Mouse (Mus musculus) forebrain, embryonic 12.5 days (tissue): ENCODE data around the gene Gpc3. TPM values are rescaled to one million over a fixed set of nuclear protein-coding genes. Genes with fewer than 3 reads are reported as not detected.

ENCODE experiments used
- ATAC-seq: fragments of 200-750 bp; cut with Nextera tagmentation; 2 replicates; pipeline ENCODE4 v1.8.0; 2017; ENCODE audit warnings: moderate TSS enrichment; ENCODE audit not compliant: low FRiP score
- H3K27ac ChIP-seq: fragments of 300-500 bp; sonication (generic); 2 replicates; pipeline ENCODE4 v1.5.1; 2016; ENCODE audit warnings: mild to moderate bottlenecking
- H3K27me3 ChIP-seq: fragments of 300-500 bp; sonication (generic); 2 replicates; pipeline ENCODE4 v1.6.1; 2016; ENCODE audit warnings: mild to moderate bottlenecking
- H3K36me3 ChIP-seq: fragments of 300-500 bp; sonication (generic); replicated peaks from 2 replicates; pipeline ENCODE4 v1.6.1; 2016; ENCODE audit warnings: mild to moderate bottlenecking
- H3K4me1 ChIP-seq: fragments of 300-500 bp; sonication (generic); 2 replicates; pipeline ENCODE4 v1.6.1; 2016
- H3K4me2 ChIP-seq: fragments of 300-500 bp; sonication (generic); 2 replicates; pipeline ENCODE4 v1.6.1; 2016; ENCODE audit warnings: mild to moderate bottlenecking, moderate library complexity
- H3K4me3 ChIP-seq: fragments of 300-500 bp; sonication (generic); replicated peaks from 2 replicates; pipeline ENCODE4 v1.5.1; 2016; ENCODE audit warnings: mild to moderate bottlenecking
- H3K9ac ChIP-seq: fragments of 300-500 bp; sonication (generic); 2 replicates; pipeline ENCODE4 v1.6.1; 2016; ENCODE audit warnings: mild to moderate bottlenecking
- H3K9me3 ChIP-seq: fragments of 300-500 bp; sonication (generic); 2 replicates; pipeline ENCODE4 v1.6.1; 2016
- WGBS: fragments of 180-500 bp; shearing (Covaris S2); methylation state at CpG from one replicate; pipeline ENCODE4 v1.1.7; 2016; 5-methylcytosine and 5-hydroxymethylcytosine counted together
- polyA plus RNA-seq: library from polyadenylated mRNA; unstranded; fragments of >200 nt; fragmentation: Nextera tagmentation; extraction: Ambion mirVana; gene quantifications from 2 replicates; pipeline ENCODE4 v1.2.1, GENCODE M21; 2016

The Gpc3 gene
- polyA plus RNA-seq, 1 experiment from 2014 or later = 116 TPM

GRCm38 (mm10) chrX:52617813-52618212 is 4.1 kb upstream of the Gpc3 start:
- peaks cover 28% of the 10 kb centered on the region for H3K27me3 ChIP-seq
- WGBS = 74% methylated on average over 3 of the region's 3 CpGs
- no peak overlapping the region for H3K4me2 ChIP-seq
- peaks cover 8% of the 10 kb centered on the region for H3K4me1 ChIP-seq
- H3K9ac ChIP-seq = no peak overlapping the region
- H3K36me3 ChIP-seq = no peaks in the 10 kb centered on the region
- H3K9me3 ChIP-seq = no peaks in the 10 kb centered on the region
- ATAC-seq = no peak
- no peak overlapping the region for H3K4me3 ChIP-seq
- no peak overlapping the region for H3K27ac ChIP-seq

GRCm38 (mm10) chrX:52616152-52616551 is 2.4 kb upstream of the Gpc3 start:
- Histone ChIP-seq H3K9me3 (no peaks in the 10 kb centered on the region), H3K4me3 (no peak overlapping the region), H3K9ac (no peak overlapping the region), H3K4me1 (peaks cover 18% of the 10 kb centered on the region), H3K36me3 (no peaks in the 10 kb centered on the region), H3K4me2 (no peak overlapping the region), H3K27ac (no peak overlapping the region), H3K27me3 (peaks cover 33% of the 10 kb centered on the region)
- 69% methylated on average over 5 of the region's 5 CpGs for WGBS
- ATAC-seq = no peak

GRCm38 (mm10) chrX:52614031-52614381 is 256 bp upstream of the Gpc3 start:
- H3K27ac ChIP-seq = no peak overlapping the region
- whole genome bisulfite sequencing = 20% methylated on average over 22 of the region's 23 CpGs
- H3K4me1 ChIP-seq = peaks cover 18% of the 10 kb centered on the region
- peak overlapping the region; percentile 72 for H3K4me2 ChIP-seq
- peak overlapping the region; percentile 38 for H3K9ac ChIP-seq
- H3K36me3 ChIP-seq = no peaks in the 10 kb centered on the region
- H3K9me3 ChIP-seq = no peaks in the 10 kb centered on the region
- H3K4me3 ChIP-seq = peak overlapping the region; percentile 42
- H3K27me3 ChIP-seq = peaks cover 33% of the 10 kb centered on the region
- peak; percentile 94 for ATAC-seq

GRCm38 (mm10) chrX:52612806-52613205 is 944 bp downstream of the Gpc3 start:
- 27% methylated on average over 12 of the region's 12 CpGs for whole genome bisulfite sequencing
- no peaks in the 10 kb centered on the region for H3K36me3 ChIP-seq
- H3K4me1 ChIP-seq = peaks cover 18% of the 10 kb centered on the region
- H3K27me3 ChIP-seq = peaks cover 29% of the 10 kb centered on the region
- peak overlapping the region; percentile 42 for H3K4me3 ChIP-seq
- no peak overlapping the region for H3K27ac ChIP-seq
- ATAC-seq = no peak
- peak overlapping the region; percentile 72 for H3K4me2 ChIP-seq
- H3K9ac ChIP-seq = no peak overlapping the region
- no peaks in the 10 kb centered on the region for H3K9me3 ChIP-seq

GRCm38 (mm10) chrX:52611987-52612670 is 1.6 kb downstream of the Gpc3 start:
- Histone ChIP-seq H3K9ac (no peak overlapping the region), H3K4me2 (peak overlapping the region; percentile 72), H3K27me3 (peaks cover 26% of the 10 kb centered on the region), H3K4me3 (peak overlapping the region; percentile 42), H3K9me3 (no peaks in the 10 kb centered on the region), H3K27ac (no peak overlapping the region), H3K36me3 (no peaks in the 10 kb centered on the region), H3K4me1 (peaks cover 18% of the 10 kb centered on the region)
- no peak for ATAC-seq
- 23% methylated on average over 28 of the region's 28 CpGs for WGBS

GRCm38 (mm10) chrX:52611541-52611940 is 2.2 kb downstream of the Gpc3 start:
- 31% methylated on average over 3 of the region's 6 CpGs for WGBS
- no peak for ATAC-seq
- H3K4me3 ChIP-seq = no peak overlapping the region
- H3K27ac ChIP-seq = no peak overlapping the region
- no peaks in the 10 kb centered on the region for H3K9me3 ChIP-seq
- no peaks in the 10 kb centered on the region for H3K36me3 ChIP-seq
- peaks cover 18% of the 10 kb centered on the region for H3K4me1 ChIP-seq
- peak overlapping the region; percentile 72 for H3K4me2 ChIP-seq
- H3K27me3 ChIP-seq = peaks cover 23% of the 10 kb centered on the region
- no peak overlapping the region for H3K9ac ChIP-seq

GRCm38 (mm10) chrX:52603143-52603542 is 10.6 kb downstream of the Gpc3 start:
- Histone ChIP-seq H3K27ac (no peak overlapping the region), H3K4me3 (no peak overlapping the region), H3K9me3 (no peaks in the 10 kb centered on the region), H3K36me3 (no peaks in the 10 kb centered on the region), H3K4me2 (no peak overlapping the region), H3K4me1 (no peaks in the 10 kb centered on the region), H3K9ac (no peak overlapping the region), H3K27me3 (no peaks in the 10 kb centered on the region)
- 66% methylated on average over 4 of the region's 4 CpGs for WGBS
- no peak for ATAC-seq

- Histone ChIP-seq H3K27ac (no peak overlapping the region), H3K27me3 (no peaks in the 10 kb centered on the region), H3K36me3 (no peaks in the 10 kb centered on the region), H3K4me1 (no peaks in the 10 kb centered on the region), H3K4me2 (no peak overlapping the region), H3K4me3 (no peak overlapping the region), H3K9me3 (no peaks in the 10 kb centered on the region), H3K9ac (no peak overlapping the region)
- ATAC-seq = no peak
- WGBS = 67% methylated on average over 1 of the region's 1 CpGs
Measured at GRCm38 (mm10) chrX:52599246-52599645, 14.5 kb downstream of the Gpc3 start.

GRCm38 (mm10) chrX:52587671-52588070 is 26.1 kb downstream of the Gpc3 start:
- no peaks in the 10 kb centered on the region for H3K4me1 ChIP-seq
- H3K36me3 ChIP-seq = no peaks in the 10 kb centered on the region
- H3K9me3 ChIP-seq = no peaks in the 10 kb centered on the region
- no peaks in the 10 kb centered on the region for H3K27me3 ChIP-seq
- no peak for ATAC-seq
- H3K4me2 ChIP-seq = no peak overlapping the region
- H3K4me3 ChIP-seq = no peak overlapping the region
- H3K9ac ChIP-seq = no peak overlapping the region
- no peak overlapping the region for H3K27ac ChIP-seq

- Histone ChIP-seq H3K9me3 (no peaks in the 10 kb centered on the region), H3K9ac (no peak overlapping the region), H3K4me2 (no peak overlapping the region), H3K4me1 (no peaks in the 10 kb centered on the region), H3K27me3 (peaks cover 21% of the 10 kb centered on the region), H3K36me3 (no peaks in the 10 kb centered on the region), H3K27ac (no peak overlapping the region), H3K4me3 (no peak overlapping the region)
- WGBS = 82% methylated on average over 4 of the region's 4 CpGs
- no peak for ATAC-seq
Measured at GRCm38 (mm10) chrX:52559995-52560394, 53.8 kb downstream of the Gpc3 start.

GRCm38 (mm10) chrX:52558526-52558925 is 55.2 kb downstream of the Gpc3 start:
- H3K9me3 ChIP-seq = no peaks in the 10 kb centered on the region

GRCm38 (mm10) chrX:52557489-52557888 is 56.3 kb downstream of the Gpc3 start:
- Histone ChIP-seq H3K4me3 (no peak overlapping the region), H3K27ac (no peak overlapping the region), H3K27me3 (peaks cover 22% of the 10 kb centered on the region), H3K4me1 (no peaks in the 10 kb centered on the region), H3K36me3 (no peaks in the 10 kb centered on the region), H3K4me2 (no peak overlapping the region), H3K9me3 (no peaks in the 10 kb centered on the region), H3K9ac (no peak overlapping the region)
- 89% methylated on average over 6 of the region's 6 CpGs for WGBS
- no peak for ATAC-seq

More at GRCm38 (mm10) chrX:52558526-52558925, 55.2 kb downstream of the Gpc3 start:
- Histone ChIP-seq H3K36me3 (no peaks in the 10 kb centered on the region), H3K27ac (no peak overlapping the region), H3K4me2 (no peak overlapping the region), H3K4me3 (no peak overlapping the region), H3K4me1 (no peaks in the 10 kb centered on the region), H3K9ac (no peak overlapping the region), H3K27me3 (peaks cover 21% of the 10 kb centered on the region)
- WGBS = 34% methylated on average over 5 of the region's 5 CpGs
- ATAC-seq = no peak

GRCm38 (mm10) chrX:52551296-52551695 is 62.5 kb downstream of the Gpc3 start:
- 49% methylated on average over 1 of the region's 1 CpGs for WGBS
- Histone ChIP-seq H3K27me3 (peaks cover 23% of the 10 kb centered on the region), H3K9ac (no peak overlapping the region), H3K9me3 (no peaks in the 10 kb centered on the region), H3K4me3 (no peak overlapping the region), H3K36me3 (no peaks in the 10 kb centered on the region), H3K4me2 (no peak overlapping the region), H3K4me1 (no peaks in the 10 kb centered on the region), H3K27ac (no peak overlapping the region)
- ATAC-seq = no peak
